Mouse (Mus musculus): ENCODE data around the gene Gm20683.
A peak's percentile ranks its signal among the peaks of the same experiment; 100 is the strongest.
"Not testable (repeated sequence)": the region's sequence is repeated elsewhere in the genome, so short reads cannot be mapped to it uniquely, and the experiment has no call there.

The Gm20683 gene

DNA sequence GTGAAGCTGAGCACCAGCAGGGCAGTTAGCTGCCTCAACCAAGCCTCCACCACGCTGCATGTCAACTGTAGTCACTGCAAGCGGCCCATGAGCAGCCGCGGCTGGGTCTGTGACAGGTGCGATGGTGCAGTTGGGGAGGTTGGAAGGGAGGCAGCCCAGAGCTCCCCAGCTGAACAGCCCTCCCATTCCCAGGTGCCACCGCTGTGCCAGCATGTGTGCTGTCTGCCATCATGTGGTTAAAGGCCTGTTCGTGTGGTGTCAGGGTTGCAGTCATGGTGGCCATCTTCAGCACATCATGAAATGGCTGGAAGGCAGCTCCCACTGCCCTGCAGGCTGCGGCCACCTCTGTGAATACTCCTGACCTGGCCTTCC is 13.4 kb downstream of the Gm20683 start:
- DNase-seq (ENCODE audit: low spot score in 2 of 2), result peak in 1 of 2 experiments; percentile 31

DNA sequence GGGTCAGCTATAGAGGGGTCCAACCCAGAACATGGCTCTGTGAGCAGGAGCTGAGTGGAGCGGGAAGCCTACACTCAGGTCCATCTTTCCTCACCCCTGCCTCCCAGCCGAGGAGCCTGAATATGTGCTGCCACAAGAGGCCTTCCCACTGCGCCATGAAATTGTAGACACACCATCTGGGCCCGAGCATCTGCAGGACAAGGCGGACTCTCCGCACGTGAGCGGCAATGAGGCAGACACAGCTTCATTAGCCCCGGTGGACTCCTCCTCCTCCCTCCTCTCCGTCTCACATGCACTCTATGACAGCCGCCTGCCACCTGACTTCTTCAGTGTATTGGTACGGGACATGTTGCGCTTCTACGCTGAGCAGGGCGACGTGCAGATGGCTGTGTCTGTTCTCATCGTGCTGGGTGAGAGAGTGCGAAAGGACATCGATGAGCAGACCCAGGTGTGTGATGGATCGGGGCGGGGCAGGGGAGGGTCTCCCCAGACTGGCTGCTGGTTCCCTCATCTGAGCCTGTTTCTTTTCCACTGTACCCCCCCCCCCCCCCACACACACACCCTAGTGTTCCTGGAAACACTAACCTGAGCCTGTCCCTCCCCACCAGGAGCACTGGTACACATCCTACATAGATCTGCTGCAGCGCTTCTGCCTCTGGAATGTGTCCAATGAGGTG is 13.9 kb downstream of the Gm20683 start:
- DNase-seq (ENCODE audit: low spot score in 2 of 2), result no peak

- DNase-seq (ENCODE audit: low spot score in 2 of 2), result no peak
These were observed 14.6 kb downstream of the Gm20683 start for GRCm38 (mm10) chr17:25827011-25827410.

GRCm38 (mm10) chr17:25825984-25826570 is 15.5 kb downstream of the Gm20683 start:
- DNase-seq (ENCODE audit: low spot score in 2 of 2), result no peak

GRCm38 (mm10) chr17:25825311-25825710 is 16.3 kb downstream of the Gm20683 start:
- DNase-seq (ENCODE audit: low spot score in 2 of 2), result no peak

DNA sequence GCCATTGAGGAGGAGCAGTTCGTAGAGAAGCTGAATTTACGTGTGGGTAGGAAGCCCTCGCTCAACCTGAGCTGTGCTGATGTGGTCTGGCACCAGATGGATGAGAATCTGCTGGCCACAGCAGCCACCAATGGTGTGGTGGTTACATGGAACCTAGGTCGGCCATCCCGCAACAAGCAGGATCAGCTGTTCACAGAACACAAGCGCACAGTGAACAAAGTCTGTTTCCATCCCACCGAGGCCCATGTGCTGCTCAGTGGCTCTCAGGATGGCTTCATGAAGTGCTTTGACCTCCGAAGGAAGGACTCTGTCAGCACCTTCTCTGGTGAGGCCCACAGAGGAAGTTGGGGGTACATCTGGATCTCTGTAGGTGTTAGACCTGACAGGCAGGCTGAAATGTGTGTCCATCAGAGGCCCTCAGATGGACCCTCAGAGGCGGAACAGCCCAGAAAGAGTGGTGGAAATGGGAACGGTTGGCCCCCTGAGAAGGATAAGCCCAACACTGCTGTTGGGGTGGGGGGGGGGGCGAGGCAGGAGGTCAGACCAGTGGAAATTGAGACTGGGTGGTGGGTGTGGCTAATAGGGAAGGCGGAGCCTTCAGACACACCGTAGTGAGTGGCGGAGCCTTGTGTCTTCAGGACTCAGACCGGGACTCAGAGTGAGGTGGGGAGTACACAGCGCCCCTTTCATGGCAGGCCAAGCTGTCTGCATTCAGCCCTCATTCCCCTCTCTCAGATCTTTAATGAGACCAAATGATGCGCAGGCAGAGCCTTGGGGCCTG is 17.0 kb downstream of the Gm20683 start:
- DNase-seq (ENCODE audit: low spot score in 2 of 2), result no peak

GRCm38 (mm10) chr17:25823452-25823851 is 18.1 kb downstream of the Gm20683 start, which contains the start of gene Wdr24:
Gene Wdr24, plus strand, starts transcription at chr17:25823627.
- peak; percentile 49 to 73 for DNase-seq (ENCODE audit: low spot score in 2 of 2)

- DNase-seq (ENCODE audit: low spot score in 2 of 2), result no peak
These were observed 22.4 kb downstream of the Gm20683 start for GRCm38 (mm10) chr17:25818851-25819780.

GRCm38 (mm10) chr17:25817662-25818061 is 23.9 kb downstream of the Gm20683 start:
- DNase-seq (ENCODE audit: low spot score in 2 of 2), result no peak

- peak; percentile 68 to 71 for DNase-seq (ENCODE audit: low spot score in 2 of 2)
These were observed 28.1 kb downstream of the Gm20683 start for GRCm38 (mm10) chr17:25813471-25813870.

DNA sequence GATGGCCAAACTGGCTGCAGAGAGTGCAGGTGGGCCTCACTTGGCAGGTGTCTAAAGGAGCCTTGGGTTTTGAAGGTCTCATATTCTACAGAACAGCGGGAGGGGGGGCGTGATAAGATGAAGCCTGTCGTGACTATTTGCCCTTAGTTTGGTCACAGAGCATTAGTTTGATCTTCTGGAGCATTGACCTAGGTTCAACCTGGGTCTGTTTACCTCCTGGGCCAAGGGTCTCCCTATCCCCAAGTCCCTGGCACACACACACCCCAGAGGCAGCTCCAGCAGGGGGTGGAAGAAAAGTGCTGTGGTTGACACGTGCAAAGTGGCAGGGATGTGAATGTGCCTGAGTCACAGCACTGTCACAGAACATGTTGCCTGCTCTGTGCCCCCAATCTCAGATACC is 30.7 kb downstream of the Gm20683 start:
- no peak for DNase-seq (ENCODE audit: low spot score in 2 of 2)

DNA sequence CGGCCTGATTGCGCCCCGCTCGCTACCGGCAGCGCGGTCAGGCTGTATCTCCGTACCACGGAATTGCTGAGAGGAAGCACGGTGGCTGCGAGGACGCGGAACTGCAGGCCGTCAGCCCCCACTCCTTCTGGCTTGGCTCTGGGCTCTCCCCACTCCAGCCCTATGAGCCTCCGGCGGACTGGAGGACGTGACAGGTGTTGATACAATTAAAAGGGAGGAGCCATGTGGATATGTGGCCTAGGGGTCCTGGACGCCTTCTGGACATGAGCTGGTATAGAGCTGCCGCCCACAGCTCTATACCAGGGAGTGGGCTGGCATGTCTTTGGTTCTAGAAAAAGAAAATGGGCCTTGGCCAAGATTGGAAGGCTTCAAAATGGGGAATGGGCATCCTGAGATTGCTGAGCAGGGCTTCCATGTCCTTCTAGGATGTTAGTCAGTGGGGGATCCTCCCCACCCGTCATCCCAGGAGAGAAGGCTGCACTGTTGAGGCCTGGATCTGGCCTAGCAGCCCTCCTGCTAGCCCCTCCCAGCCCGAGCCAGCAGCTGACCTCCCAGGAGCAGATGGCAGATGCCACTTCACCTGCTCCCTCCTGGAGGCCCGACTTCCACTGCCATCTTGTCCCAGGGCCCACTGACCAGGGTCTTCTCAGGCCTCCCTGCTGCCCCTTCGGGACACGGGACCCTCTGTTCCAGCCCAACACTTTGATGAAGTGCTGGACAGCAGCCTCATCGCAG is 31.8 kb downstream of the Gm20683 start:
- no peak for DNase-seq (ENCODE audit: low spot score in 2 of 2)

DNA sequence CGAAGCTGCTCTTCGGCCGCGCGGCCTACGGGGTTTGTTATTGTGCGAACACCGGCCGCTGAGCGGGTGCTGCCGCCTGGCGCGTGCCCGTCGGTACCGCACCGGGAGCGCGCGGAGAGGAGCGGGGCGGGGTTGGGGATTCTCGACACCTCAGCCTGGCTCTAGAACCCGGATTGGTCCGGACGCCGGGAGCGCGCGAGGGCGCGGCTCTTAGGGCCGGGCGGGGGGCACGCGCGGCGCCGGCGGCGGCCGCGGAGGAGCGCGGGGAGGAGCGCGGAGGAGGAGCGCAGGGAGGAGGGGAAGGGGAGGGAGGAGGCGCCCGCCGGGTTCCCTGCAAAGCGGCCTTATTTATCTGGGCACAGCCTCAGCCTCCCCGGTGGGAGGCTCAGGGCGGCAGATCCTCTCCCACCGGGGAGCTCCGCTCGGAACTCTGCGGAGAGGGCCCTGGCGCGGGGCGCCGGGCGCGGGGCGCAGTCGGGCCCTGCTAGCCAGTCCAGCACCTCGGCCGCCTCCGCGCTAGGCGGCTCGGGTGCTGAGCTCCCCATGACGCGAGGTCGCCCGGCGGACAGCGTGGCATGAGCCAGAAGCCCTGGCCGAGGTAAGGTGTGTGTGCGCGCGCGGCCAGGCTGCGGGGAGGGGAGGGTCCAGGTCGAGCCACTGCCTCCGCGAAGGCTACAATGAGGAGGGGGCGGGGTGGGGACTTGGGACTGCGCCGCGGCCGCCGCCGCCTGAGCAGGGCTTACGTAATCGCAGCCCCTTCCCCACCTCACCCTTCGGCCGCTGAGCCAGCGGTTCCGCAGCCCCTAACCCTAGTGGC is 32.6 kb downstream of the Gm20683 start, which contains the start of gene Fbxl16:
Fbxl16 (plus strand) TSS at position 297 of the 817 bp plus-strand sequence.
- DNase-seq (ENCODE audit: low spot score in 2 of 2), result peak; percentile 86 to 87

- no peak for DNase-seq (ENCODE audit: low spot score in 2 of 2)
These were observed 33.5 kb downstream of the Gm20683 start for GRCm38 (mm10) chr17:25808028-25808427.

DNA sequence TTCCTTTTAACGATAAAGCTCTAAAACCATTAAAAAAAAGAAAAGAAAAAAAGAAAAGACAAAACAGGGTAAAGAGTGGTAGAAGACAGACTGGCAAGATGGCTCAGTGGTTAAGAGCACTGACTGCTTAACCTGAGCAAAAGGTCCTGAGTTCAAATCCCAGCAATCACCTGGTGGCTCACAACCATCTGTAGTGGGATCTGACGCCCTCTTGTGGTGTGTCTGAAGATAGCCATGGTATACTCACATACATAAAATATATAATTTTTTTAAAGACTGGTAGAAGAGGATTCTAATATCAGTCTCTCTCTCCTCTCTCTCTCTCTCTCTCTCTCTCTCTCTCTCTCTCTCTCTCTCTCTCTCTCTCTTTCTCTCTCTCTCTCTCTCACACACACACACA is 34.1 kb downstream of the Gm20683 start:
- DNase-seq (ENCODE audit: low spot score in 2 of 2), result not testable (repeated sequence)

DNA sequence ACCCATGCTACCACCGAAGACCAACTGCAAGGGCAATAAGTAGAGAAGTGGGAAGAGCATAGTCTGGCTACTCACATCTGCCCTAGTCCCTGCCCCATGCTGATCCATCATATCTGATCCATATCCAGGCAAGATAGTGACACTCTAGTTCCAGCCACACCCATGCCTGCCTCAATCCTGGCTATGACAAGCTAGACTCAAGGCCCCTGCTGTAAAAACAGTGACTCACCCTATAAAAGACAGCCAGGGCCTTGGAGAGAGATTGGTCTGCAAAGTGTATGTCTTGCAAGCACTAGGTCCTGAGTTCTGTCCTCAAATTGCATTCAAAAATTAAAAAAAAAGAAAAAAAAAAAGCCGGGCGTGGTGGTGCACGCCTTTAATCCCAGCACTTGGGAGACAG is 35.1 kb downstream of the Gm20683 start:
- DNase-seq (ENCODE audit: low spot score in 2 of 2), result no peak

DNA sequence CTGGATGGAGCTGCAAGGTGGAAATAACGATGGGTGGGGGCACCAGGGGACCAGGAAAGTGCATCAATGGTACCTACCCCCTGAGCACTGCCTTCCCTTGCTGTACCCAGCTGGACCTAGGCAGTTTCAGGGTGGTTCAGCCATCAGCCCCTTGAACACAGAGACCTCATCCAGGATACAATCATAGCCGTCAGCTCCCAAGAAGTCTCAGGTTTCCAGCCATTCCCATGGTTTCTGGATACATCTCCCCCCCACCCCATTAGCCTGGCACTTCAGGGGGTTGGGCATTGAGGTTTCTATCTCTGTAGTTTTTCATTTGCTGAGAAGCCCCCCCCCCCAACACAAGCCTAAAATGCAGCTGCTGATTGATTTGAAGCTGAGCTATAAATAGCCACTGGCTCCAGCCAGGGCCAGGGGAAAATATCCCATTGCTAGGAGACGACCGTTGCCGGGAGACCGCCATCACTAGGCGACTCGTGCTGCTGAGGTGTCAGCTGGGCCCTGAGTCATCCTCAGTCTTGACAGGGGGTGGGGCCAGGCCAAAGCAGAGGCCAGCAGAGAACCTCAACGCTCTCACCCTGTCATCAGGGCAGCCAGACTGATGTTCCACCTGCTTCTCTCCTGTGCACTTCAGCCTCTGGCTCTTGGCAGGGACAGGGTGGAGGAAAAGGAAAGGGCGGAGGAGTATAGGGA is 38.6 kb downstream of the Gm20683 start:
- DNase-seq (ENCODE audit: low spot score in 2 of 2), result peak; percentile 74 to 88

GRCm38 (mm10) chr17:25801029-25801428 is 40.5 kb downstream of the Gm20683 start:
- DNase-seq (ENCODE audit: low spot score in 2 of 2), result peak in 1 of 2 experiments; percentile 61

DNA sequence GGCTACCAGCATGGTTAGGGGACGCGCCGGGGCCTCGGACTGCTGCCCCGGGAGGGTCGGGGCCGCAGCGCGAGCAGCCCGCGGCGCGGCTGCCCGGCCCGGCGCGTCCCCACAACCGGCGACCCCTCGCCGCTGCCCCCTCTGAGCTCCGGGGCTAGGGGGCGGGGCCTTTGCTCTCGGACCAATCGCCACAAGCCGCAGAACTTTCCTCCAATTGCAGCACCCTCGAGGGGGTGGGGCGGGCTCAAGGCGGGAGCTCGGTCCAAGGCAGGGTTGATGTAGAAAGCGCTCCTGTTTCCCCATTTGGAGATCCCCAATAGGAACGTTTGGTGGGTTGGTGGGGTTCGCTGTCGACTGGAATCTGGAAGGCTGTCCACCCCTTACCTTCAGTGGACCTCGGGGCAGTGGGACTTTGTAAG is 44.6 kb downstream of the Gm20683 start, which contains the start of gene Metrn:
Metrn (minus strand) TSS at position 186 of the 419 bp plus-strand sequence.
- DNase-seq (ENCODE audit: low spot score in 2 of 2), result peak in 1 of 2 experiments; percentile 75
